Mouse (Mus musculus) liver, adult 2 months (tissue): ENCODE results near the gene Txn1.

ENCODE experiments used
- CTCF ChIP-seq: fragments of 200-500 bp; IDR thresholded peaks from 2 replicates; pipeline ENCODE4 v1.5.1; 2011; ENCODE audit warnings: low read depth, low read length, control low read depth
- POLR2A ChIP-seq: fragments of 200-500 bp; IDR thresholded peaks from 2 replicates; pipeline ENCODE4 v1.6.1; 2011; ENCODE audit warnings: low read length, control low read depth; ENCODE audit not compliant: insufficient read depth; ENCODE audit errors: extremely low read depth

DNA sequence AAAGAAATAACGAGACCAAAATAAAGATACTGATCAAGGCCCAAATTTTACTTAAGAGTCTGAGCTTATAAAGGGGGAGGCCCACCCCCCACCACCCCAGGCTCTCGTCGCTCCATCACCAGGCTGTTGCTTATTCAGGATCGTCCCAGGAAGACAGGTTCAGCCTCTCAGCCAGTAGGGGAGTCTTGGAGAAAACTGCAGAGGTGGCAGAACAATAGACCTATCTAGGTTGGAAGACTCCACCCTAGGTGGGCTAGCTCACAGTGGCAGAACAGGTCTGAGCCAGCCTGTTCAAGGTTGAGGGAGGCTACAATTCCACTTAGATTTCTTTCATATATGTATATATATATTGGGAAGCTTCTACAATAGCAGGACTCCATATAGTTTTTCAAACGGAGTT lies 22.0 kb downstream of the Txn1 start:
- TF ChIP-seq CTCF (no peak), POLR2A (no peak)
